9 mouse cellular contexts compared by ENCODE assay signal in genomic region chr2:32628044-32628550, GRCm38 (mm10). TPM values are rescaled to one million over a fixed set of nuclear protein-coding genes. Genes with fewer than 3 reads are reported as not detected.
DNase-seq lines count a peak whose midpoint lies in the region; ATAC-seq and TF ChIP-seq lines count a peak whose summit lies in the region.
"Had no signal": no experiment of that assay in that cellular context is flagged by ENCODE, and none has a peak within 500 bp of the region (broad histone marks: within the 10 kb centered on the region; RNA-seq: fewer than 3 reads in every experiment).

No protein-coding gene starts in this region.

- H3K4me3 ChIP-seq in heart, embryonic 13.5 days: peak overlapping the region; percentile 49
- peak overlapping the region; percentile 78 for H3K4me3 ChIP-seq in E14TG2a.4 (replicated peaks; ENCODE audit: low read length)
- H3K4me3 ChIP-seq in brown adipose tissue, adult 24 weeks (ENCODE audit: insufficient read depth, low read depth, low read length): peak overlapping the region; percentile 36
- no peak overlapping the region for H3K4me3 ChIP-seq in limb, embryonic 15.5 days
- H3K4me3 ChIP-seq: liver, embryonic 13.5 days had no signal

- ATAC-seq in heart, embryonic 13.5 days (ENCODE audit: extremely low read depth, insufficient number of reproducible peaks, low FRiP score, low TSS enrichment): no peak
- no peak for ATAC-seq in limb, embryonic 15.5 days (ENCODE audit: insufficient number of reproducible peaks, low FRiP score, low TSS enrichment, low read depth)

- H3K9ac ChIP-seq in heart, embryonic 13.5 days: peak overlapping the region; percentile 87
- H3K9ac ChIP-seq in limb, embryonic 15.5 days: no peak overlapping the region
- H3K9ac ChIP-seq: liver, embryonic 13.5 days had no signal

- H3K36me3 ChIP-seq in heart, embryonic 13.5 days: peaks cover 28% of the 10 kb centered on the region
- H3K36me3 ChIP-seq in E14TG2a.4 (ENCODE audit: insufficient read depth, low read length): peaks cover 27% of the 10 kb centered on the region
- H3K36me3 ChIP-seq in limb, embryonic 15.5 days: no peaks in the 10 kb centered on the region
- H3K36me3 ChIP-seq: liver, embryonic 13.5 days had no signal

- H3K4me1 ChIP-seq in heart, embryonic 13.5 days: peaks cover 66% of the 10 kb centered on the region
- H3K4me1 ChIP-seq in E14TG2a.4 (replicated peaks; ENCODE audit: low read depth, low read length): peaks cover 90% of the 10 kb centered on the region
- peaks cover 14% of the 10 kb centered on the region for H3K4me1 ChIP-seq in brown adipose tissue, adult 24 weeks (ENCODE audit: control insufficient read depth, insufficient read depth, insufficient read length, low read length)
- H3K4me1 ChIP-seq in limb, embryonic 15.5 days: peaks cover 58% of the 10 kb centered on the region

- H3K9me3 ChIP-seq in heart, embryonic 13.5 days: no peaks in the 10 kb centered on the region
- H3K9me3 ChIP-seq in E14TG2a.4 (ENCODE audit: low read length): no peaks in the 10 kb centered on the region
- no peaks in the 10 kb centered on the region for H3K9me3 ChIP-seq in limb, embryonic 15.5 days
- H3K9me3 ChIP-seq: liver, embryonic 13.5 days had no signal

- TF ChIP-seq CTCF in E14TG2a.4 (conservative IDR thresholded peaks at IDR 0.05; ENCODE audit: low read length): no peak

- H3K4me2 ChIP-seq in heart, embryonic 13.5 days: peak overlapping the region; percentile 78
- 0 out of 2 replicates have a peak overlapping the region, but pooled peaks have one; percentile 10 for H3K4me2 ChIP-seq in limb, embryonic 15.5 days
- H3K4me2 ChIP-seq: liver, embryonic 13.5 days had no signal

- WGBS in heart, embryonic 13.5 days: 45% methylated on average over 4 of the region's 4 CpGs
- WGBS in limb, embryonic 15.5 days: 48% methylated on average over 4 of the region's 4 CpGs

- peak overlapping the region; percentile 99 for H3K27ac ChIP-seq in heart, embryonic 13.5 days (replicated peaks)
- H3K27ac ChIP-seq in brown adipose tissue, adult 24 weeks (replicated peaks; ENCODE audit: low read depth, low read length): peak overlapping the region; percentile 4; the same call in 1 of the 2 replicates
- peak overlapping the region; percentile 71 for H3K27ac ChIP-seq in limb, embryonic 15.5 days
- H3K27ac ChIP-seq: liver, embryonic 13.5 days had no signal

- intact Hi-C loops in heart, postnatal 36 days (cut with DNase I): loop anchor here (10.0 kb wide), 1 partner anchor 227 kb away; no protein-coding TSS in a partner anchor
- intact Hi-C loops in left cerebral cortex, postnatal 14 days (cut with DNase I): no loop called here

- no peak for DNase-seq in heart, postnatal 36 days
- no peak for DNase-seq in frontal cortex, postnatal 25 days (ENCODE audit: low spot score in 2 of 2)
- DNase-seq in thymus, postnatal 0 days (ENCODE audit: low spot score): no peak
- no peak for DNase-seq in left cerebral cortex, postnatal 14 days (ENCODE audit: low spot score in 2 of 2)
- DNase-seq: liver, embryonic 13.5 days had no signal

- no peaks in the 10 kb centered on the region for H3K27me3 ChIP-seq in heart, embryonic 13.5 days (replicated peaks)
- H3K27me3 ChIP-seq in E14TG2a.4 (ENCODE audit: insufficient read depth, low read length): no peaks in the 10 kb centered on the region
- H3K27me3 ChIP-seq in limb, embryonic 15.5 days: no peaks in the 10 kb centered on the region
- H3K27me3 ChIP-seq: liver, embryonic 13.5 days had no signal

RNA-seq across cellular contexts. Expression of gene Ak1, which starts 6.5 kb away (rescaled TPM):
- polyA plus RNA-seq in heart, embryonic 13.5 days (2015; fragmentation: Nextera tagmentation; extraction: Ambion mirVana): 302 and 318 TPM in 2 replicates
- 100 to 1,000 TPM; 631 to 727 TPM for total RNA-seq in heart, postnatal 36 days (2021)
- 87.5 and 109 TPM in 2 replicates for polyA plus RNA-seq in brown adipose tissue, adult 24 weeks (2012; ENCODE audit: insufficient read depth, insufficient read length, missing spikeins)
- polyA plus RNA-seq in limb, embryonic 15.5 days (2015; fragmentation: Nextera tagmentation; extraction: Ambion mirVana): 46.9 and 132 TPM in 2 replicates
- polyA plus RNA-seq in thymus, postnatal 0 days (2015; fragmentation: Nextera tagmentation; extraction: Ambion mirVana): 2.0 and 2.4 TPM in 2 replicates
- total RNA-seq in left cerebral cortex, postnatal 14 days (2021): 100 to 1,000 TPM; 162 to 164 TPM

RNA-seq across cellular contexts. Expression of gene Eng, which starts 18.3 kb away (rescaled TPM):
- polyA plus RNA-seq in heart, embryonic 13.5 days (2015; fragmentation: Nextera tagmentation; extraction: Ambion mirVana): 148 and 155 TPM in 2 replicates
- total RNA-seq in heart, postnatal 36 days (2021): 100 to 1,000 TPM; 123 to 136 TPM
- 22.4 and 28.7 TPM in 2 replicates for polyA plus RNA-seq in brown adipose tissue, adult 24 weeks (2012; ENCODE audit: insufficient read depth, insufficient read length, missing spikeins)
- 64.6 and 71.5 TPM in 2 replicates for polyA plus RNA-seq in limb, embryonic 15.5 days (2015; fragmentation: Nextera tagmentation; extraction: Ambion mirVana)
- polyA plus RNA-seq in thymus, postnatal 0 days (2015; fragmentation: Nextera tagmentation; extraction: Ambion mirVana): 25.9 and 28.5 TPM in 2 replicates
- 10 to 100 TPM; 30.7 to 34.5 TPM for total RNA-seq in left cerebral cortex, postnatal 14 days (2021)

RNA-seq across cellular contexts. Expression of gene St6galnac6, which starts 28.6 kb away (rescaled TPM):
- polyA plus RNA-seq in heart, embryonic 13.5 days (2015; fragmentation: Nextera tagmentation; extraction: Ambion mirVana): 24.8 and 29.1 TPM in 2 replicates
- total RNA-seq in heart, postnatal 36 days (2021): 100 to 1,000 TPM; 108 to 116 TPM
- polyA plus RNA-seq in brown adipose tissue, adult 24 weeks (2012; ENCODE audit: insufficient read depth, insufficient read length, missing spikeins): 79.5 and 87.3 TPM in 2 replicates
- polyA plus RNA-seq in limb, embryonic 15.5 days (2015; fragmentation: Nextera tagmentation; extraction: Ambion mirVana): 24.7 and 27.1 TPM in 2 replicates
- polyA plus RNA-seq in thymus, postnatal 0 days (2015; fragmentation: Nextera tagmentation; extraction: Ambion mirVana): 5.5 and 5.7 TPM in 2 replicates
- 100 to 1,000 TPM; 110 to 114 TPM for total RNA-seq in left cerebral cortex, postnatal 14 days (2021)

RNA-seq across cellular contexts. Expression of gene St6galnac4, which starts 41.2 kb away (rescaled TPM):
- polyA plus RNA-seq in heart, embryonic 13.5 days (2015; fragmentation: Nextera tagmentation; extraction: Ambion mirVana): 37.6 and 38.7 TPM in 2 replicates
- 10 to 100 TPM; 18.7 to 21.7 TPM for total RNA-seq in heart, postnatal 36 days (2021)
- polyA plus RNA-seq in brown adipose tissue, adult 24 weeks (2012; ENCODE audit: insufficient read depth, insufficient read length, missing spikeins): 2.4 and 3.0 TPM in 2 replicates
- 33.8 and 44.2 TPM in 2 replicates for polyA plus RNA-seq in limb, embryonic 15.5 days (2015; fragmentation: Nextera tagmentation; extraction: Ambion mirVana)
- 24.3 and 25.3 TPM in 2 replicates for polyA plus RNA-seq in thymus, postnatal 0 days (2015; fragmentation: Nextera tagmentation; extraction: Ambion mirVana)
- total RNA-seq in left cerebral cortex, postnatal 14 days (2021): 10 to 100 TPM; 36.2 to 38.4 TPM

RNA-seq across cellular contexts. Expression of gene 9430097D07Rik, which starts 52.6 kb away (rescaled TPM):
- polyA plus RNA-seq in heart, embryonic 13.5 days (2015; fragmentation: Nextera tagmentation; extraction: Ambion mirVana): 0.21 TPM in 1 of 2 replicates, not detected in the other
- not detected for total RNA-seq in heart, postnatal 36 days (2021)
- polyA plus RNA-seq in brown adipose tissue, adult 24 weeks (2012; ENCODE audit: insufficient read depth, insufficient read length, missing spikeins): not detected in 2 replicates
- not detected in 2 replicates for polyA plus RNA-seq in limb, embryonic 15.5 days (2015; fragmentation: Nextera tagmentation; extraction: Ambion mirVana)
- 0.08 TPM in 1 of 2 replicates, not detected in the other for polyA plus RNA-seq in thymus, postnatal 0 days (2015; fragmentation: Nextera tagmentation; extraction: Ambion mirVana)
- 1 to 10 TPM in 1 of 2 experiments, under 1 TPM in 1; 0.86 to 1.1 TPM for total RNA-seq in left cerebral cortex, postnatal 14 days (2021)
- polyA plus RNA-seq: liver, embryonic 13.5 days had no signal

Comparison
In these comparisons a context has a peak if more than half of its experiments do, and no peak if none do; other contexts are left out.
1. H3K27ac ChIP-seq: peak in every context shown above with its lines; median percentile 99 in heart, embryonic 13.5 days; 71 in limb, embryonic 15.5 days; 4 in brown adipose tissue, adult 24 weeks.
2. RNA of gene Ak1, which starts 6.5 kb away (polyA plus RNA-seq): 302 to 318 TPM in heart, embryonic 13.5 days, 87.5 to 109 TPM in brown adipose tissue, adult 24 weeks and 46.9 to 132 TPM in limb, embryonic 15.5 days; 2.0 to 2.4 TPM in thymus, postnatal 0 days; every median in the first group is over 10 times any median in the second.